Mouse (Mus musculus): Measurements from ENCODE around the gene Zfp984. TPM values are rescaled to one million over a fixed set of nuclear protein-coding genes. Genes with fewer than 3 reads are reported as not detected.
"Not testable (repeated sequence)": the region's sequence is repeated elsewhere in the genome, so short reads cannot be mapped to it uniquely, and the experiment has no call there.

Zfp984 gene
- polyA plus RNA-seq, 1 experiment = 3.2 TPM

- no peak overlapping the region for H3K4me3 ChIP-seq (replicated peaks; ENCODE audit: insufficient read depth, low read depth, low read length)
- no peak for TF ChIP-seq POLR2A (IDR thresholded peaks at IDR 0.05; ENCODE audit: borderline replicate concordance, insufficient read depth, low read length)
- no peak for TF ChIP-seq CTCF (IDR thresholded peaks at IDR 0.05; ENCODE audit: borderline replicate concordance, insufficient read depth, low read depth, low read length)
Observed at GRCm38 (mm10) chr4:147814592-147815167, 5.1 kb upstream of the Zfp984 start.

GRCm38 (mm10) chr4:147813249-147813765 lies 3.7 kb upstream of the Zfp984 start:
- no peak for TF ChIP-seq CTCF (IDR thresholded peaks at IDR 0.05; ENCODE audit: borderline replicate concordance, insufficient read depth, low read depth, low read length)
- no peak for TF ChIP-seq POLR2A (IDR thresholded peaks at IDR 0.05; ENCODE audit: borderline replicate concordance, insufficient read depth, low read length)

More at GRCm38 (mm10) chr4:147814592-147815167, 5.1 kb upstream of the Zfp984 start:
- Histone ChIP-seq H3K4me1 (ENCODE audit: control insufficient read depth, insufficient read depth, low read length) (no peaks in the 10 kb centered on the region), H3K27ac (ENCODE audit: insufficient read depth, low read length) (no peak overlapping the region), H3K27me3 (ENCODE audit: control insufficient read depth, insufficient read depth, low read length) (no peaks in the 10 kb centered on the region)
- DNase-seq = no peak
- 72% methylated on average over 2 of the region's 2 CpGs for WGBS

GRCm38 (mm10) chr4:147809966-147810304 lies 347 bp upstream of the Zfp984 start:
- not testable (repeated sequence) for H3K27me3 ChIP-seq (ENCODE audit: control insufficient read depth, insufficient read depth, low read length); H3K4me1 ChIP-seq (ENCODE audit: control insufficient read depth, insufficient read depth, low read length); H3K27ac ChIP-seq (ENCODE audit: insufficient read depth, low read length); H3K4me3 ChIP-seq (replicated peaks; ENCODE audit: insufficient read depth, low read depth, low read length); DNase-seq
- WGBS = 55% methylated on average over 2 of the region's 2 CpGs

More at GRCm38 (mm10) chr4:147813249-147813765, 3.7 kb upstream of the Zfp984 start:
- no peak overlapping the region for H3K4me3 ChIP-seq (replicated peaks; ENCODE audit: insufficient read depth, low read depth, low read length)
- no peak overlapping the region for H3K27ac ChIP-seq (ENCODE audit: insufficient read depth, low read length)
- DNase-seq = no peak
- H3K27me3 ChIP-seq (ENCODE audit: control insufficient read depth, insufficient read depth, low read length) = no peaks in the 10 kb centered on the region
- WGBS = 38% methylated on average over 5 of the region's 5 CpGs
- H3K4me1 ChIP-seq (ENCODE audit: control insufficient read depth, insufficient read depth, low read length) = no peaks in the 10 kb centered on the region

DNA sequence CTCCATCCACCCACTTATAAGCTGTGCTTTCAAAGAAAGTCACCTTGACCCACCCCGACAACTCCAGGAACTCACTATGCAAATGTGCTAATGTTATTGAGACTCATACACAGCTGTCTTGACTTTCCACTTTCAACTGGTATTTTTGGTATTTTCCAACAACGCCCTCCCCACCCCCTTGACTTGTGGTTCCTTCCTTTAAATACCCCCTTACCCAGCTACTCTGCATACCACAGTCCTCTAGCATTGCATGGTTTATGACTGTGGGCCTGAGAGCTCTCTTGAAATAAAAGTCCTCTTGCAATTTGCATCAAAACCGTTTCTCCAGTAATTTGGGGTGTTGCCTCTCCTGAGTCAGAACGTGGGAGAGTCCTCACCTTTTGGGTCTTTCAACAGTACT lies 1.1 kb downstream of the Zfp984 start:
- H3K27me3 ChIP-seq (ENCODE audit: control insufficient read depth, insufficient read depth, low read length) = not testable (repeated sequence)

GRCm38 (mm10) chr4:147795308-147795707 lies 14.3 kb downstream of the Zfp984 start:
- H3K4me3 ChIP-seq (replicated peaks; ENCODE audit: insufficient read depth, low read depth, low read length); H3K27me3 ChIP-seq (ENCODE audit: control insufficient read depth, insufficient read depth, low read length); DNase-seq; H3K4me1 ChIP-seq (ENCODE audit: control insufficient read depth, insufficient read depth, low read length); H3K27ac ChIP-seq (ENCODE audit: insufficient read depth, low read length): not testable (repeated sequence)
- WGBS = 85% methylated on average over 1 of the region's 1 CpGs

More for the DNA sequence above, 1.1 kb downstream of the Zfp984 start:
- not testable (repeated sequence) for DNase-seq; H3K27ac ChIP-seq (ENCODE audit: insufficient read depth, low read length); H3K4me1 ChIP-seq (ENCODE audit: control insufficient read depth, insufficient read depth, low read length); H3K4me3 ChIP-seq (replicated peaks; ENCODE audit: insufficient read depth, low read depth, low read length)
- WGBS = 82% methylated on average over 4 of the region's 4 CpGs

- 91% methylated on average over 3 of the region's 3 CpGs for WGBS
- not testable (repeated sequence) for H3K4me1 ChIP-seq (ENCODE audit: control insufficient read depth, insufficient read depth, low read length); H3K27ac ChIP-seq (ENCODE audit: insufficient read depth, low read length); DNase-seq; H3K27me3 ChIP-seq (ENCODE audit: control insufficient read depth, insufficient read depth, low read length); H3K4me3 ChIP-seq (replicated peaks; ENCODE audit: insufficient read depth, low read depth, low read length)
Observed at GRCm38 (mm10) chr4:147794026-147794665, 15.4 kb downstream of the Zfp984 start.

GRCm38 (mm10) chr4:147793390-147793916 lies 16.1 kb downstream of the Zfp984 start:
- 57% methylated on average over 2 of the region's 2 CpGs for WGBS
- H3K27ac ChIP-seq (ENCODE audit: insufficient read depth, low read length); H3K27me3 ChIP-seq (ENCODE audit: control insufficient read depth, insufficient read depth, low read length); H3K4me1 ChIP-seq (ENCODE audit: control insufficient read depth, insufficient read depth, low read length); DNase-seq; H3K4me3 ChIP-seq (replicated peaks; ENCODE audit: insufficient read depth, low read depth, low read length): not testable (repeated sequence)

DNA sequence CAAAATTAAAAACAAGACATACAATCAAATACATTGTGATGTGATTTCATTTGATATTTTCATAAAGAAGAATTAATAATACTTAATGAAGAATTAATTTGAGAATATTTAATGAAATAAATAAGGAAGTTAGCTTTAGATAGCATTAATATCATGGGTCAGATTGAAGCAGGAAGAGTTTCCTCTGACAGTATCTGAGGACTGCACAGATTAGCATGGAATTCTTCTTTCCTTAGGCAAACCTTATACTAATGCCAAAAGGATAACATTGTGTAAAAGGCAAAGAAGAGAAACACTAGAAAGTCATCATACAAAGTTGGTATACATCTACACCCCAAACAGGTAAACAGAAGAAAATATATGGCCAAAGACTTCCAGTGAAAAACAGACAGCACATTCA lies 17.9 kb downstream of the Zfp984 start:
- not testable (repeated sequence) for H3K27me3 ChIP-seq (ENCODE audit: control insufficient read depth, insufficient read depth, low read length); H3K4me1 ChIP-seq (ENCODE audit: control insufficient read depth, insufficient read depth, low read length); H3K27ac ChIP-seq (ENCODE audit: insufficient read depth, low read length); DNase-seq; H3K4me3 ChIP-seq (replicated peaks; ENCODE audit: insufficient read depth, low read depth, low read length)

DNA sequence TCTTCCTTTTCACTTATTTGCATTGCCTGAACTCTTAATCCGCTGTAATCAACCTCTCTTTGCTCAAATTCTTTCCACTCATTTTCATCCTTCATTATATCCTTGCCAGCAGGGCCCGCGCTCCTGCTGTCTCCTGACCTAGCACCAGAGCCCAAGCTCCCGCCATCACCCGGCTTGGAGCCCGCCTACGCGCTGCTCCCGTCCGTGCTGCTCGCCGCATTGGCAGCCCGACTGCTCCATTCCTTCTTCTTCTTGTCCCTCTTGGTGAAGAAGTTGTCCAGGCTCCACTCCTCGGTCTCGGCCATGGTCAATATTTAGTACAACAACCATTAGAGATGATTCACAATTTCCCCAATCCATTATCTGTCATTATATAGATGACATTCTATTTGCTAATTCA lies 63.3 kb downstream of the Zfp984 start:
- not testable (repeated sequence) for H3K4me1 ChIP-seq (ENCODE audit: control insufficient read depth, insufficient read depth, low read length); H3K27me3 ChIP-seq (ENCODE audit: control insufficient read depth, insufficient read depth, low read length); H3K4me3 ChIP-seq (replicated peaks; ENCODE audit: insufficient read depth, low read depth, low read length); H3K27ac ChIP-seq (ENCODE audit: insufficient read depth, low read length); DNase-seq
- WGBS = 91% methylated on average over 14 of the region's 15 CpGs

DNA sequence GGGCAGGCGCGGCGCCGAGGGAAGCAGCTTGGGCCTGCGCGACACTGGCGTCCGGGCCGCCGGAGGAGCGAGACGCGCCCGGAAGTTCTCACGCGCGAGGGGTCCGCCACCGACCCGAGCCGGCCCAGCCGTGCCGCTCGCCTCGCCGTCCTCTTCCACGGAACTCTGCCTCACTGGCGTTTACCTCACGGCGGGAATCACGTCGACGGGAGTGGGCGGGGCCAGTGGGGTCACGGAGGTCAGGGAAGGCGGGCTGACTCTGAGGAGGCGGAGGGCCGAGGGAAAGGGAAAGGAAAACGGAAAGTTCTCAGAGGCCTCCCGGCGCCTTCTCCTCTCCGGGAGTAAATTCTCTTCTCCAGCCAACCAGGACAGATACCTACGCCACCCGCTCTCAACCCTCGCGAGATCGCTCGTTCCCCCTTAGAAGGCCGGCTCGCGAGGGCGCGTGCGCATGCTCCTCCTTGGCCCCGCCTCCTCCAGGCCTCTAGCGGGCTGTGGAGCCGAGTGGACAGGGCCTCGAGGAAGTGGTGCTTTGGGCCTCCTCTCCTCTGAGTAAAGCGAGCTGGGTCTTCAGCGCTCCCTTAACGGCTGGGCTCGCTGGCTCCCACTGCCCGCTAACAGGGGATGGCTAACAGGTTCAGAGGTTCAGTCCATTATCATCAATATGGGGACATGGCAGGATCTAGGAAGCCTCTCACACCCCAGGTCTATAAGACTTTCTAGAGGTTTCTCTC lies 70.8 kb downstream of the Zfp984 start:
- not testable (repeated sequence) for H3K4me3 ChIP-seq (replicated peaks; ENCODE audit: insufficient read depth, low read depth, low read length); DNase-seq; H3K27ac ChIP-seq (ENCODE audit: insufficient read depth, low read length); H3K4me1 ChIP-seq (ENCODE audit: control insufficient read depth, insufficient read depth, low read length); H3K27me3 ChIP-seq (ENCODE audit: control insufficient read depth, insufficient read depth, low read length)
- WGBS = 30% methylated on average over 63 of the region's 63 CpGs
